Mouse (Mus musculus) heart, embryonic 15.5 days (tissue): ENCODE results near the gene Snx3. TPM values are rescaled to one million over a fixed set of nuclear protein-coding genes. Genes with fewer than 3 reads are reported as not detected.

ENCODE experiments used
- ATAC-seq: fragments of 200-750 bp; cut with Nextera tagmentation; replicated peaks from 2 replicates; pipeline ENCODE4 v1.8.0; 2017; ENCODE audit warnings: low read depth, moderate TSS enrichment; ENCODE audit not compliant: insufficient number of reproducible peaks, insufficient read depth, low FRiP score
- H3K27ac ChIP-seq: fragments of 300-500 bp; sonication (generic); 2 replicates; pipeline ENCODE4 v1.5.1; 2015; ENCODE audit warnings: mild to moderate bottlenecking, inconsistent platforms
- H3K27me3 ChIP-seq: fragments of 300-500 bp; sonication (generic); 2 replicates; pipeline ENCODE4 v1.6.1; 2015; ENCODE audit warnings: inconsistent platforms
- H3K36me3 ChIP-seq: fragments of 300-500 bp; sonication (generic); 2 replicates; pipeline ENCODE4 v1.6.1; 2015; ENCODE audit warnings: mild to moderate bottlenecking, inconsistent platforms
- H3K4me1 ChIP-seq: fragments of 300-500 bp; sonication (generic); replicated peaks from 2 replicates; pipeline ENCODE4 v1.6.1; 2015; ENCODE audit warnings: inconsistent platforms
- H3K4me2 ChIP-seq: fragments of 300-500 bp; sonication (generic); 2 replicates; pipeline ENCODE4 v1.6.1; 2015; ENCODE audit warnings: inconsistent platforms, mild to moderate bottlenecking, moderate library complexity
- H3K4me3 ChIP-seq: fragments of 300-500 bp; sonication (generic); 2 replicates; pipeline ENCODE4 v1.5.1; 2015; ENCODE audit warnings: mild to moderate bottlenecking, inconsistent platforms
- H3K9ac ChIP-seq: fragments of 300-500 bp; sonication (generic); 2 replicates; pipeline ENCODE4 v1.6.1; 2015; ENCODE audit warnings: mild to moderate bottlenecking, inconsistent platforms
- H3K9me3 ChIP-seq: fragments of 300-500 bp; sonication (generic); replicated peaks from 2 replicates; pipeline ENCODE4 v1.6.1; 2016; ENCODE audit warnings: inconsistent platforms
- WGBS: fragments of 180-500 bp; shearing (Covaris S2); methylation state at CpG from one replicate; pipeline ENCODE4 v1.1.7; 2015; ENCODE audit warnings: mixed read lengths; 5-methylcytosine and 5-hydroxymethylcytosine counted together
- polyA plus RNA-seq: library from polyadenylated mRNA; unstranded; fragments of >200 nt; fragmentation: Nextera tagmentation; extraction: Ambion mirVana; gene quantifications from 2 replicates; pipeline ENCODE4 v1.2.1, GENCODE M21; 2015

Gene Snx3
- polyA plus RNA-seq, 1 experiment from 2014 or later, result 340 TPM

- Histone ChIP-seq H3K27ac (no peak overlapping the region), H3K4me3 (no peak overlapping the region), H3K27me3 (no peaks in the 10 kb centered on the region), H3K9ac (no peak overlapping the region), H3K9me3 (no peaks in the 10 kb centered on the region), H3K4me1 (peaks cover 16% of the 10 kb centered on the region), H3K4me2 (no peak overlapping the region), H3K36me3 (no peaks in the 10 kb centered on the region)
- ATAC-seq, result no peak
- WGBS, result 70% methylated on average over 4 of the region's 4 CpGs
These were observed 21.1 kb upstream of the Snx3 start for GRCm38 (mm10) chr10:42480719-42481118.

- Histone ChIP-seq H3K9ac (no peak overlapping the region), H3K4me3 (no peak overlapping the region), H3K4me2 (no peak overlapping the region), H3K27ac (peak overlapping the region; percentile 40; the same call in 1 of the 2 replicates), H3K9me3 (no peaks in the 10 kb centered on the region), H3K4me1 (peaks cover 13% of the 10 kb centered on the region), H3K36me3 (no peaks in the 10 kb centered on the region), H3K27me3 (no peaks in the 10 kb centered on the region)
- 32% methylated on average over 8 of the region's 8 CpGs for WGBS
- ATAC-seq, result no peak
These were observed 13.1 kb upstream of the Snx3 start for GRCm38 (mm10) chr10:42488606-42489296.

GRCm38 (mm10) chr10:42491158-42491557, 10.7 kb upstream of the Snx3 start:
- Histone ChIP-seq H3K27ac (0 out of 2 replicates have a peak overlapping the region, but pooled peaks have one; percentile 2), H3K27me3 (no peaks in the 10 kb centered on the region), H3K9me3 (no peaks in the 10 kb centered on the region), H3K4me1 (peaks cover 13% of the 10 kb centered on the region), H3K4me3 (no peak overlapping the region), H3K4me2 (no peak overlapping the region), H3K9ac (no peak overlapping the region), H3K36me3 (no peaks in the 10 kb centered on the region)
- 4% methylated on average over 1 of the region's 1 CpGs for WGBS
- no peak for ATAC-seq

- Histone ChIP-seq H3K36me3 (no peaks in the 10 kb centered on the region), H3K27me3 (no peaks in the 10 kb centered on the region), H3K4me1 (peaks cover 13% of the 10 kb centered on the region), H3K9me3 (no peaks in the 10 kb centered on the region), H3K4me2 (no peak overlapping the region), H3K27ac (no peak overlapping the region), H3K4me3 (no peak overlapping the region), H3K9ac (no peak overlapping the region)
- WGBS, result 82% methylated on average over 10 of the region's 10 CpGs
- ATAC-seq, result no peak
These were observed 9.6 kb upstream of the Snx3 start for GRCm38 (mm10) chr10:42492027-42492771.

GRCm38 (mm10) chr10:42493000-42493399, 8.8 kb upstream of the Snx3 start:
- WGBS, result 56% methylated on average over 4 of the region's 4 CpGs

GRCm38 (mm10) chr10:42500611-42501010, 1.2 kb upstream of the Snx3 start:
- Histone ChIP-seq H3K9ac (no peak overlapping the region), H3K4me1 (peaks cover 14% of the 10 kb centered on the region), H3K4me2 (no peak overlapping the region), H3K27ac (peak overlapping the region; percentile 100), H3K9me3 (no peaks in the 10 kb centered on the region), H3K27me3 (no peaks in the 10 kb centered on the region), H3K4me3 (no peak overlapping the region), H3K36me3 (no peaks in the 10 kb centered on the region)
- ATAC-seq, result no peak
- 85% methylated on average over 8 of the region's 8 CpGs for WGBS

More at GRCm38 (mm10) chr10:42493000-42493399, 8.8 kb upstream of the Snx3 start:
- Histone ChIP-seq H3K9ac (no peak overlapping the region), H3K4me1 (peaks cover 13% of the 10 kb centered on the region), H3K4me2 (no peak overlapping the region), H3K9me3 (no peaks in the 10 kb centered on the region), H3K36me3 (no peaks in the 10 kb centered on the region), H3K27ac (no peak overlapping the region), H3K4me3 (no peak overlapping the region), H3K27me3 (no peaks in the 10 kb centered on the region)
- ATAC-seq, result no peak

GRCm38 (mm10) chr10:42501161-42501560, 669 bp upstream of the Snx3 start:
- no peak for ATAC-seq
- Histone ChIP-seq H3K27me3 (no peaks in the 10 kb centered on the region), H3K4me1 (peaks cover 14% of the 10 kb centered on the region), H3K36me3 (no peaks in the 10 kb centered on the region), H3K4me3 (peak overlapping the region; percentile 80), H3K27ac (peak overlapping the region; percentile 100), H3K9ac (no peak overlapping the region), H3K4me2 (peak overlapping the region; percentile 77), H3K9me3 (no peaks in the 10 kb centered on the region)
- 70% methylated on average over 5 of the region's 5 CpGs for WGBS

- ATAC-seq, result peak; percentile 45
- no peaks in the 10 kb centered on the region for H3K27me3 ChIP-seq
- no peaks in the 10 kb centered on the region for H3K36me3 ChIP-seq
- under 1% methylated on average over 55 of the region's 55 CpGs for WGBS
- H3K4me2 ChIP-seq, result peak overlapping the region; percentile 77
- H3K9ac ChIP-seq, result peak overlapping the region; percentile 95
- peak overlapping the region; percentile 80 for H3K4me3 ChIP-seq
- H3K27ac ChIP-seq, result peak overlapping the region; percentile 100
- peaks cover 16% of the 10 kb centered on the region for H3K4me1 ChIP-seq
- no peaks in the 10 kb centered on the region for H3K9me3 ChIP-seq
These were observed 700 bp downstream of the Snx3 start for GRCm38 (mm10) chr10:42502349-42503111.

GRCm38 (mm10) chr10:42504096-42504710, 2.4 kb downstream of the Snx3 start:
- H3K4me3 ChIP-seq, result no peak overlapping the region
- no peaks in the 10 kb centered on the region for H3K27me3 ChIP-seq
- ATAC-seq, result no peak
- no peak overlapping the region for H3K9ac ChIP-seq
- no peak overlapping the region for H3K27ac ChIP-seq
- no peaks in the 10 kb centered on the region for H3K36me3 ChIP-seq
- peaks cover 22% of the 10 kb centered on the region for H3K4me1 ChIP-seq
- WGBS, result 74% methylated on average over 10 of the region's 10 CpGs
- H3K4me2 ChIP-seq, result no peak overlapping the region; the same call in 1 of the 2 replicates
- H3K9me3 ChIP-seq, result no peaks in the 10 kb centered on the region

GRCm38 (mm10) chr10:42510141-42510540, 8.3 kb downstream of the Snx3 start:
- Histone ChIP-seq H3K27me3 (no peaks in the 10 kb centered on the region), H3K4me2 (no peak overlapping the region), H3K36me3 (0 out of 2 replicates have a peak, but pooled peaks cover 3% of the 10 kb centered on the region), H3K4me1 (peaks cover 9% of the 10 kb centered on the region; the same call in 1 of the 2 replicates), H3K9ac (no peak overlapping the region), H3K27ac (no peak overlapping the region), H3K4me3 (no peak overlapping the region), H3K9me3 (no peaks in the 10 kb centered on the region)
- 82% methylated on average over 6 of the region's 6 CpGs for WGBS
- ATAC-seq, result no peak
